Mouse (Mus musculus) right cerebral cortex, postnatal 14 days (tissue): ENCODE results near the gene Olfr1366.
"Not testable (repeated sequence)": the region's sequence is repeated elsewhere in the genome, so short reads cannot be mapped to it uniquely, and the experiment has no call there.

Experiments
- DNase-seq: peaks from one replicate; pipeline ENCODE4 v3.0.0; 2022

Gene Olfr1366

GRCm38 (mm10) chr13:21542708-21543107 is at the start of gene Olfr1366:
Olfr1366 (minus strand) TSS chr13:21542808.
- no peak for DNase-seq

GRCm38 (mm10) chr13:21591618-21592017 is 49.0 kb upstream of the Olfr1366 start:
- DNase-seq: no peak

- DNase-seq: no peak
Observed at GRCm38 (mm10) chr13:21581659-21582058, 39.1 kb upstream of the Olfr1366 start, which contains the start of gene Olfr1364. Olfr1364 (minus strand) TSS chr13:21581759.

- DNase-seq: no peak
Observed at GRCm38 (mm10) chr13:21559793-21560192, 17.2 kb upstream of the Olfr1366 start, which contains the start of gene Olfr1535. Olfr1535 (minus strand) TSS chr13:21559893.

- DNase-seq: no peak
Observed at GRCm38 (mm10) chr13:21550416-21551110, 8.0 kb upstream of the Olfr1366 start.

GRCm38 (mm10) chr13:21549487-21549886 is 6.9 kb upstream of the Olfr1366 start:
- DNase-seq: no peak

GRCm38 (mm10) chr13:21530781-21531201 is 11.8 kb downstream of the Olfr1366 start, which contains the start of gene Zkscan8:
Zkscan8 (minus strand) TSS chr13:21531120.
- DNase-seq: peak; percentile 79

- DNase-seq: no peak
Observed at GRCm38 (mm10) chr13:21530136-21530535, 12.5 kb downstream of the Olfr1366 start.

- peak; percentile 60 for DNase-seq
Observed at GRCm38 (mm10) chr13:21506221-21506649, 36.4 kb downstream of the Olfr1366 start.

GRCm38 (mm10) chr13:21502296-21502695 is 40.3 kb downstream of the Olfr1366 start:
- no peak for DNase-seq

GRCm38 (mm10) chr13:21501182-21501581 is 41.4 kb downstream of the Olfr1366 start, which contains the start of gene Gm11273:
Gm11273 (minus strand) TSS chr13:21501418.
- not testable (repeated sequence) for DNase-seq

GRCm38 (mm10) chr13:21495080-21495479 is 47.5 kb downstream of the Olfr1366 start, which contains the start of gene AK157302:
AK157302 (plus strand) TSS chr13:21495223.
- peak; percentile 14 for DNase-seq

- no peak for DNase-seq
Observed at GRCm38 (mm10) chr13:21492847-21493246, 49.8 kb downstream of the Olfr1366 start.

- DNase-seq: no peak
Observed at GRCm38 (mm10) chr13:21486881-21487280, 55.7 kb downstream of the Olfr1366 start.
